Mouse (Mus musculus) CD8-positive naive resting alpha-beta T cell, adult 57 days (primary cell): Measurements from ENCODE around the gene Nlrp6. TPM values are rescaled to one million over a fixed set of nuclear protein-coding genes. Genes with fewer than 3 reads are reported as not detected.

ENCODE experiments used
- total RNA-seq: library from RNA; stranded (reverse); gene quantifications from one replicate; pipeline ENCODE4 v1.2.4, GENCODE M21; 2023

Nlrp6 gene
- not detected for total RNA-seq

DNA sequence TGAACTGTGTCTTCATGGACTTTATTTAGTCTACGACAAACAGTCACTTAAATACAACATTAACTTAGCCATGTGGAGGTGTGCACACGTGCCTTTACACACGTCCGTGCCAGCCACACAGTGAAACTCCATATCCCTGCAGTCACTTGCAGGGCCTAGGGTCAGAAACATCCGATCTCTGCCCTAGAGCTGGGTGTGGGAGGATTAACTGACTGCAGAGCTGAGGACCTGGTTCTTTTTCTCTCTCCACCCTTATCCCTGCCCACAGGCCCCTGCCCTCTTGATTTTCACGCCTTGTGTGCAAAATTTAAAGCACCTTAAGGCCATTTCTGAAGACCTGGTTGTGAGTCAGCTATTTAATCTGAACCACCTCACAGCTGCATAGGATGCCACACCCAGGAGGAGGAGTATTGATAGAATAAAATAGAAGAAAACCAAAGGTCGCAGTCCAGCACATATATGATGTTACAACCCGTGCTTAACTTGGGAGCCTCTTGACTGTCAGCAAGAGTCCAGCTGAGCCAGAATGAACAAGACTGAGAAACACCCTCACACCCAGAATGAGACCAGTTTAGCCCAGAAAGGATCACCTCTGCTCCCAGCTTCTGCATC, at the start of gene Nlrp6:
Nlrp6 (plus strand) TSS at position 485 of the 612 bp plus-strand sequence.

DNA sequence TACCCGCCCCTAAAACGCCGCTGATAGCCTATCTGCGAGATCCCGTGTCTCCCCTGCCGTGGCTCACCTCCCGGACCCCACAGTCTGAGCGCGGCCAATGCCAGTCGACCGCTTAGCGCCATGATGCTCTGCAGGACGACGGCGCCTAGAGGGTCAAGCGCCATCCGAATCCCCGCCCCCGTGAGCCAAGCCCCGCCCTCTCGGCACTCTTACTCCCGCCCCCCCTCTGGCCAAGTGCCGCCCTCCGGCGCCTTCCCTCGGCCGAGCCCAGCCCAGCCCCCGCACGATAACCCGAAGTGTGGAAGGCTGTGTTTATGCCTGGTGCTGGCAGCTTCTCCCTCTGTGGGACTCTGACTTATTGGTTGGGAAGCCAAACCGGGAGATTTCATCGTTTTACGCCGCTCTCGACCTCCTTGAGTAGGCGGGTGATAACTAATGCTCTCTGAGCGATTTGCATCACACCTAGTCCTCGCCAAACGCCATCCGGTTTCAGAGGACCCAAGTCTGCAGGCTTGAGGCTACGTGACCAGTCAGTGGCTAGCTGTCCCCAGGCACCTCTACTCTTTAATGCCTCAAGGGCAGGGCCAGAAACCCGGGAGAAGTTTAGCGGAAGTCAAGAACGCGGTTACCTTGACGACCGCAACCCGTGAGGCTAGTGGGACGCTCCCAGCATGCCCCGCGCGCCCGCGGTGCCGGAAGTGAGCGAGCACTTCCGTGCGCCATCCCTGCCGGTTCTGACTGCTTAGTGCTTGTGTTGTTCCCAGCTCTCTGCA, 38.8 kb upstream of the Nlrp6 start, which contains the start of the genes Psmd13 and Sirt3:
Psmd13 (plus strand) TSS at position 273 of the 773 bp plus-strand sequence.
Sirt3 (minus strand) TSS at position 614 of the 773 bp plus-strand sequence.

DNA sequence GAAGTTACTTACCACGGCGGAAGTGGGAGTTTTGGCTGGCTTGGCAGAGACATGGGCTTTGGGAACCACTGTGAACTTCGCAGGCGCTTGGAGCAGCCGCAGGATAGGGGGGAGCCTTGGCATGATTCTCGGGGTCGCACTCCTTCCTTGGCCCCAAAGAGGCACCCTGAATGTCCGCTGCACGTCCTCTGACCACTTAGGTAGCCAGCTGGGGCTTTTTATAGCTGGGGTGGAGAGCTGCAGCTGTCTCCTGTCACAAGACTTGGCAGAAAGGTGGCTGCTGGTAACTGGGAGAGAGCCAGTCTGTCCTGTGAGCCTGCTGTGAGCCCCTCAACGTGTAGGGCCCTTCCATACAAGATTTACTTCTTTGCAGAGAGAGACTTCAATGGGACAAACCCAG, 20.5 kb upstream of the Nlrp6 start, which contains the start of gene Cox8b:
Cox8b (minus strand) TSS at position 227 of the 400 bp plus-strand sequence.

DNA sequence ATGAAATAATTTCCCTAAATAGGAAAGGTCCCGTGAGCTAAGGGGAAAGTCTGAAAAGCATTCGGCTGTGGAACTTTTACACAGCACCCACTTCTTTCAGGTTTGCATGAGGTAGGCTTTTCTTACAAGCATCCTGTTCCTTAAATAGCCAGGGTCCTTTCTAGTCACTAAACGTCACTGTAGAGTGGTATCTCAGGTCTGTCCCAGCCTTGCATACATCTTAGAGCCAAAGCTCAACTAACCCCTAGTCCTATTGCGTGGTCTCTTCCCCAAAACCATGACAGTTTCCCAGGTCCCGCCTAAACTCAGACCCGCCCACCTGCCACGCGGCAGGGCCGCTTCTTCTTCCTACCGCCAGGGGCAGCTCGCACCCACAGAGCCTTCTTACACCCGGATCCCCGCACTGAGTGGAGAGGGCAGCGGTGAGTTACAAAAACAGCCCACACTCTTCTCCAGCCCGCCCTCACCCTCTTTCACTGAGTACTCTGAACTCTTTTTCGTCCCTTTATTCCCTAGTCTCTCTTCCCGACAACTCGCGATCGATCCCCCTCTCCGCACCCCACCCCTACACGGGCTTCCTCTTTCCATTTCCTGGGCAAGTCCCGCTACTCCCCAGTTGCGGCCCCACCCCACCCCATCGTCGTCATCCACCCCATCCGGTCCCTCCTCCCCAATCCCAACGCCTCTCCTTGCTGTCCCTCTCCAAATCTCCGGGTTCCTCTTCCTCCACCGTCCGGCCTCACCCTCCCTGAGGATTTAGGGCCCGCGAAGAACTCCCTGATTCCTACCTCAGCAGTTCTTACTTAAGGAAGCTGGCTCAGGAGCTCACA, 20.7 kb downstream of the Nlrp6 start, which contains the start of gene Pgghg:
Pgghg (plus strand) TSS at position 170 of the 830 bp plus-strand sequence.

DNA sequence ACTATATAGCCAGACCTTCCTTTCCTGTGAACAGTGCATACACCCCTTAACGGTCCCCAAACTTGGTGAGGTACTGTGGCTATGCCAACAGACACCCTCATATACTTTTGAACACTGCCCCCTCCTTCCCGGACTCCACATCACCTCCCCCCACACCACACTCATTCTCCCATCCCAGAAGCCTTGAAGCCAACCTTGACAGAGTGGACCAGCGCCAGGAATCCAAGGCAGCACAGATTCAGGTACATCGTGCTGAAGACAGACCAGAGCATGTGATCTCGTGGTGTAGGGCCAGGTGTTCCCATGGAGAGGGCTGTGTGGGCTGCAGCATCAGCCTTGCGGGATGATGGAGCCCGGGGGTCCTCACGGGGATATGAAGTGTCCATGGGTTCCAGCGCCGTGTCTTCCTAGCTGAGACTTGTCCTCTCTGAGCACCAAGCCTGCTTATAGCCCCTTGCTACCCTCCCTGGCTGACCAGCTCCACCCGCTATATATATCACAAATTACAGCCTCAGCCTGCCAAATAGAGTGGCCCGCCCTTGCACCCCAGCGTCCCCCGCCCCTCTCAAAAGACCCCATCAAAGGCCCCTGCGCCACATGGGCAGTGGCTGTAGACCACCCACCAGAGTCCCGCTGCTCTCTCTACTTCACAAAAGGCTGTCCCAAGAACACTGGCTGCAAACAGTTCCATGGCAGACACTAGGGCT, 29.3 kb downstream of the Nlrp6 start, which contains the start of gene Ifitm5:
Ifitm5 (minus strand) TSS at position 468 of the 707 bp plus-strand sequence.

DNA sequence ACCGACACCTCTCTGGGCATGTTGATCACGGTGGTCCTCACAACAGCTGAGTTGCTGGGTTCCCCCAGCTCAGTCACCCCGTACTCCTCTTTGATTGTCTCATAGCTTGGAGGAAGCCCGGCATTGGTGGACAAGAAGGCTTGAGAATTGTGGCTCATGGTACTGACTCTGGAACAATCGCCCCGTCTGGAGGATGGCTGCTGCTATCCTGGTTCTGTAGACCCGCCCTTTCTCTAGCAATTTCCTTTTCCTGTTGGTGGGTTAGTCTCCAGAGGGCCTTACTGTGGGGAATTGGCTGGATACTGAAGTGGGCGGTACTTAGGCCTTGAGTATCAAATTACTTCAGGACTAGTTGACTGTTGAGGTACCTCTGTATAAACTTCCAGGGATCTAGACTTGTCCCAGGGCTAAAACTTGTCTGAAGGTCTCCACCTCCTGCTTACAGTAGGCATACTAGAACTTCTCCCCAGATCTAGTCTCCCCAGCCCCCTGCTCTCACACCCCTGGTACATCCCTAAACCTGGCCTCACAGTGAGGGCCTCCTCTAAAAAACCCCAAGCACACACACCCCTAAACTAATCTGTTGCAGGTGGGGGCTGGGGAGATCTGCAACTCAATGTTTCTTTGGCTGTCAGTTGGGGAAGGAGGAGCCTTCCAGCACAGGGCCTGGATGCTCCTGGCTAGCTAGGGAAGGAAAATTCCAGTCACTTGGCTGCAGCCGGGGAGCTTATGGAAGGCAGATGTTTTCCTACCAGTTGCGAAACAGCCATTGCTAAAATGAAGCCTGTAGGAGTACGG, 35.3 kb downstream of the Nlrp6 start, which contains the start of the genes Gm45717 and Ifitm2:
Gm45717 (minus strand) TSS at position 180 of the 798 bp plus-strand sequence.
Ifitm2 (minus strand) TSS at position 230 of the 798 bp plus-strand sequence.

DNA sequence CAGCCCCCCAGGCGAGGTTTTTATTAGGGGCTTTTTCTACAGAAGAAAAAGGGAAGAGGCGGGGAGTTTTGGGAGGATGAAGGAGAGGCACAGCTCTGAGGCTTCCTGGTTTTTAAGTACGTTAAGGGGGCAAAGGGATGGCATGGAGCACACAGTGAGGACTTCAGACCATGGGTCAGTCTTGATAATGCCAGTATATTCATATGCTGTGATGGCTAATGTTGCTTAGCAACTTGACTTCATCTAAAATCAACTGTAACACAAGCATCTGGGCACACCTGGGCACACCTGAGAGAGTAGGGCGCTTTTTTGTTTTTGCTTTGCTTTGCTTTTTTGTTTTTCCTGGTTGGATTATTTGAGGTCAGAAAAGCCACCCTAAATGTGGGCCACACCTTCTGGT, 46.2 kb downstream of the Nlrp6 start, which contains the start of gene Ifitm1:
Ifitm1 (plus strand) TSS at position 301 of the 400 bp plus-strand sequence.

Other genes with a start within 250 kb of the Nlrp6 start
- not detected for gene Olfr45, start 239.0 kb upstream of the Nlrp6 start, total RNA-seq
- not detected for gene Olfr541, start 223.6 kb upstream of the Nlrp6 start, total RNA-seq
- not detected for gene Cyp2e1, start 157.2 kb upstream of the Nlrp6 start, total RNA-seq
- not detected for gene Syce1, start 133.1 kb upstream of the Nlrp6 start, total RNA-seq
- gene Zfp941, start 98.7 kb upstream of the Nlrp6 start, total RNA-seq, result not detected
- gene Urah, start 85.9 kb upstream of the Nlrp6 start, total RNA-seq, result not detected
- not detected for gene Scgb1c1, start 75.4 kb upstream of the Nlrp6 start, total RNA-seq
- gene Odf3, start 73.1 kb upstream of the Nlrp6 start, total RNA-seq, result not detected
- gene Gm45785, start 64.6 kb upstream of the Nlrp6 start, total RNA-seq, result not detected
- 108 TPM for gene Ric8a, start 63.9 kb upstream of the Nlrp6 start, total RNA-seq
- 31.9 TPM for gene Bet1l, start 63.3 kb upstream of the Nlrp6 start, total RNA-seq
- 77.9 TPM for gene Psmd13, start 38.9 kb upstream of the Nlrp6 start, total RNA-seq
- 8.5 TPM for gene Sirt3, start 38.6 kb upstream of the Nlrp6 start, total RNA-seq
- gene Cox8b, start 20.5 kb upstream of the Nlrp6 start, total RNA-seq, result not detected
- 10.4 TPM for gene Pgghg, start 20.5 kb downstream of the Nlrp6 start, total RNA-seq
- gene Ifitm5, start 29.4 kb downstream of the Nlrp6 start, total RNA-seq, result not detected
- not detected for gene Gm45717, start 35.0 kb downstream of the Nlrp6 start, total RNA-seq
- 16.1 TPM for gene Ifitm2, start 35.1 kb downstream of the Nlrp6 start, total RNA-seq
- gene Ifitm1, start 46.3 kb downstream of the Nlrp6 start, total RNA-seq, result not detected
- 5.0 TPM for gene Ifitm3, start 89.9 kb downstream of the Nlrp6 start, total RNA-seq
- gene Ifitm6, start 97.0 kb downstream of the Nlrp6 start, total RNA-seq, result 2.3 TPM
- not detected for gene Gm17387, start 108.2 kb downstream of the Nlrp6 start, total RNA-seq
- gene B4galnt4, start 140.2 kb downstream of the Nlrp6 start, total RNA-seq, result 1.3 TPM
- gene Pkp3, start 157.3 kb downstream of the Nlrp6 start, total RNA-seq, result 37.8 TPM
- 71.6 TPM for gene Sigirr, start 179.7 kb downstream of the Nlrp6 start, total RNA-seq
- not detected for gene Ano9, start 196.9 kb downstream of the Nlrp6 start, total RNA-seq
- gene Ptdss2, start 201.5 kb downstream of the Nlrp6 start, total RNA-seq, result 7.1 TPM